Mouse (Mus musculus): Measurements from ENCODE around the gene Ppara. TPM values are rescaled to one million over a fixed set of nuclear protein-coding genes. Genes with fewer than 3 reads are reported as not detected.
"Not testable (repeated sequence)": the region's sequence is repeated elsewhere in the genome, so short reads cannot be mapped to it uniquely, and the experiment has no call there.

The Ppara gene
- polyA plus RNA-seq, 1 experiment from 2014 or later: 0.78 TPM

DNA sequence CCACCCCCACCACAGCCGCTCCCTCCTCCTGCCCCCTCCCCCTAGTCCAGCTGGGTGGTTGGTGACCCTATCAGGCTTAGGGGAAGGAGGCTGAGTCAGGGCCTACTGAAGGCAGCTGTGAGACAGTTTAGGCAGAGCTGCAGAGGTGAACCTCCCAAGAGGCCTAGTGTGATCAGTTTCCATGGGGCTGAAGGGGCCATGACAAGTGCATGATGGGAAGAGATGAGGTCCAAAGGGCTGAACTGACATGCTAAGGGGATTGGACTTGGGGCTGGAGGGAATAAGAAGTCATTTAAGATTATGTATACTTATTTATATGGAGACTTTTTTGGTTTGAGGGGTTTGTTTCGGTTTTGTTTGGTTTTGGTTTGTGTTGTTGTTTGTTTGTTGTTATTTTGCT is 41.5 kb downstream of the Ppara start:
- Histone ChIP-seq H3K4me1 (no peaks in the 10 kb centered on the region), H3K27ac (replicated peaks) (no peak overlapping the region), H3K27me3 (ENCODE audit: low read depth, poor library complexity, severe bottlenecking) (no peaks in the 10 kb centered on the region), H3K36me3 (no peaks in the 10 kb centered on the region), H3K9me3 (replicated peaks) (no peaks in the 10 kb centered on the region), H3K4me3 (no peak overlapping the region)
- no peak for DNase-seq (ENCODE audit: low spot score)
- whole genome bisulfite sequencing: 89% methylated on average over 2 of the region's 2 CpGs

DNA sequence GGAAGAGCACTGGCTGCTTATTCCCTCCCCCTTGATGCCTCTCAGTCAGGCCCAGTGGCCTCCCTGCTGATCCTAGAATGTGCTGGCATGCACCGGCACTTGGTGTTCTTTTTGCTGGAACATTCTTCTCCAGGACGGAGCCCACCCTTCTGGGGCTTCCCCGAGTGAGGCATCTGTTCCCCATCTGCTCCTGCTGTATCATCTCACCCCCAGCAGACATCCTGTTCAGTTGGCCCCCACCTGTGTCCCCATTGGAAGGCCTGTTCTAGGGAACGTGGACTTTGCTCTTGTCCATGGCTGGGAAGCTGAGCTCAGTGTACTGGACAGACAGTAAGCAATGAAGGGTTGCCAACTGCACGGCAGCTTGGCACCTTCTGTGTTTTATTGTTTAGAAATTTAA is 42.0 kb downstream of the Ppara start:
- no peak for DNase-seq (ENCODE audit: low spot score)
- Histone ChIP-seq H3K9me3 (replicated peaks) (no peaks in the 10 kb centered on the region), H3K36me3 (no peaks in the 10 kb centered on the region), H3K4me3 (no peak overlapping the region), H3K27ac (replicated peaks) (no peak overlapping the region), H3K27me3 (ENCODE audit: low read depth, poor library complexity, severe bottlenecking) (no peaks in the 10 kb centered on the region), H3K4me1 (no peaks in the 10 kb centered on the region)
- 82% methylated on average over 5 of the region's 5 CpGs for WGBS

DNA sequence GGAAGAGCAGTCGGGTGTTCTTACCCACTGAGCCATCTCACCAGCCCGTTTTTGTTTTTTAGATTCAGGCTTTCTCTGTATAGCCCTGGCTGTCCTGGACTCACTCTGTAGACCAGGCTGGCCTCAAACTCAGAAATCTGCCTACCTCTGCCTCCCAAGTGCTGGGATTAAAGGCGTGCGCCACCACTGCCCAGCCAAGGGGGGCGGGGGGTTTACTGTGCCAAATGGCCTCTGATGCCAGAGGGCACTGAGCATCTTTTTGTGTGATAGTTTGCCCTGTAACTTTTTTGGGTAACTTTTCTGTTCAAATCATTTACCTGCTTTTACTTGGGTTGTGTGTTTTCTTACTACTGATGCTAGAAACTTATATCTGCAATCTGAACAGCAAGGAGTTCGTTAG is 44.1 kb downstream of the Ppara start:
- H3K4me1 ChIP-seq; H3K4me3 ChIP-seq; DNase-seq (ENCODE audit: low spot score); H3K36me3 ChIP-seq; H3K27me3 ChIP-seq (ENCODE audit: low read depth, poor library complexity, severe bottlenecking); H3K9me3 ChIP-seq (replicated peaks); H3K27ac ChIP-seq (replicated peaks): not testable (repeated sequence)
- 83% methylated on average over 6 of the region's 6 CpGs for WGBS

DNA sequence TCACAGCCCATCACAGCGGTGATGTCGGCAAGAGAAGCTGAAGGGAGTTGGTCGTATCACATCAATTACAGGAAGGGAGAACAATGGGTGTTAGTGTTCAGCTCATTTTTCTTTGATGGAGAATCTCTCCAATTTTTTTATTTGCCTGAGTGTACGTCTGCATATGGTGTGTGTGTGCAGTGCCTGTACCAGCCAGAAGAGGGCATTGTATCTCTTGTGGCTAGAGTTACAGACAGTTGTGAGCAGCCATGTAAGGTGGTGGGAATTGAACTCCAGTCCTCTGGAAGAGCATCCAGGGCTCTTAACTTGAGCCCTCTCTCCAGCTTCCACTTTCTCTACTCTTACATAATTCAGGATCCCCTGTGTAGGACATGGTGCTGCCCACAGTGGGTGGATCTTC is 48.4 kb downstream of the Ppara start:
- Histone ChIP-seq H3K4me1 (no peaks in the 10 kb centered on the region), H3K4me3 (no peak overlapping the region), H3K36me3 (no peaks in the 10 kb centered on the region), H3K9me3 (replicated peaks) (0 out of 2 replicates have a peak, but pooled peaks cover 2% of the 10 kb centered on the region), H3K27me3 (ENCODE audit: low read depth, poor library complexity, severe bottlenecking) (no peaks in the 10 kb centered on the region), H3K27ac (replicated peaks) (no peak overlapping the region)
- WGBS: 91% methylated on average over 4 of the region's 4 CpGs
- DNase-seq (ENCODE audit: low spot score): no peak

DNA sequence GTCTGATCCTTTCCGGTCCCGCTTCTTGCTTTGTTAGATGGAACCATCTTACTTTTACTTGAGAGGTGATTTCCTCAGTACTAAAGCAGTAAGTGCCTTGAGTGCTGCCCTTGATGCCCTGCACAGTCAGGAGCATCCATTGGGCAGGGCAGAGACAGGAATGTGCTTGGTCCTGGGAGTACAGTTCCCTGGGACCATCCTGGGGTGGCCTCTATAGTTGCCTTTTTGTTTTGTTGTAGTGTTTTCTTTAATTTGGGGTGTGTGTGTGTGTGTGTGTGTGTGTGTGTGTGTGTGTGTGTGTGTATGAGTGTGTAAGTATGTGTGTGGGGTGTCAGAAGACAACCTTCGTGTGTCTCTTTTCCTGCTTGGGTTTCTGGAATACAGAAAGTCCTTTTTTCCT is 49.6 kb downstream of the Ppara start:
- no peak for DNase-seq (ENCODE audit: low spot score)
- Histone ChIP-seq H3K27ac (replicated peaks) (no peak overlapping the region), H3K4me1 (no peaks in the 10 kb centered on the region), H3K36me3 (no peaks in the 10 kb centered on the region), H3K27me3 (ENCODE audit: low read depth, poor library complexity, severe bottlenecking) (no peaks in the 10 kb centered on the region), H3K9me3 (replicated peaks) (0 out of 2 replicates have a peak, but pooled peaks cover 2% of the 10 kb centered on the region), H3K4me3 (no peak overlapping the region)
- 86% methylated on average over 3 of the region's 3 CpGs for WGBS

DNA sequence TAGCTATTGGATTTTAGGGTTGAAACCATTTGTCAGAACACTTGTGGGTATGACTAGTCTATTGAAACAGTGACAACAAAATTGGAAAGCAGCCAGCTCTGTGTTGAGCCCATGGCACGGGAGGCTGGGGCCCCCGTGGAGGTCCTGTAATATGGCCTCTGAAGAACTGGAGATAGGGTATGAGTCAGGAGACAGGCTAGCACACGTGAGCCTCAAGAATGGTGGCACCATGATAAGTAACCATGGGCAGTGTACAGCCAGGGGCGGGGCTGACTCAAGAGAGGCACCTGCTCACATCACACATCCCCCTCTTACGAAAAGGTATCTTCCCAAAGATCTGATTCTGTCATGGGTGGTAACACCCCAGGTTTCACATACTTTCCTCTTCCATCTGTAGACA is 51.9 kb downstream of the Ppara start:
- H3K4me1 ChIP-seq: no peaks in the 10 kb centered on the region
- no peak for DNase-seq (ENCODE audit: low spot score)
- WGBS: 83% methylated on average over 5 of the region's 5 CpGs
- no peaks in the 10 kb centered on the region for H3K36me3 ChIP-seq
- H3K9me3 ChIP-seq (replicated peaks): 0 out of 2 replicates have a peak, but pooled peaks cover 2% of the 10 kb centered on the region
- no peak overlapping the region for H3K4me3 ChIP-seq
- no peak overlapping the region for H3K27ac ChIP-seq (replicated peaks)
- H3K27me3 ChIP-seq (ENCODE audit: low read depth, poor library complexity, severe bottlenecking): no peaks in the 10 kb centered on the region

DNA sequence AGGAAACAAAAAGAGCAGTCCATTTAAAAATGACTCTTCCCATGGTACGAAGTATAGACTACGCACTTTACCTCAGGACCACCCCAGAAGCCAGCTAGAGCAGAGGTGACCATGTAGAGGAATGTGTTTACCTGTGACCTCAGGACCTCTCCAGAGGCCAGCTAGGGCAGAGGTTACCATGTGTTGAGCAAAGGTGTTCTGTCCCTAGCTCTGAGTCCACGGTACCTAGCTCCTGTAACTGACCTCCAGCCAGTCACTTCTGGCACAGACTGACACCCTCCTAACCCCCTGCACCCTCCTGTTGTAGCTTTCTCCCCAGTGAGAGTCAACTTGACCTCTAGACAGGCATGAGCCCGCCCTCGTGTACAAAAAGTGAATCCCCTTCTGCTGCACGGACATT is 52.7 kb downstream of the Ppara start:
- Histone ChIP-seq H3K36me3 (no peaks in the 10 kb centered on the region), H3K4me3 (no peak overlapping the region), H3K9me3 (replicated peaks) (0 out of 2 replicates have a peak, but pooled peaks cover 2% of the 10 kb centered on the region), H3K4me1 (no peaks in the 10 kb centered on the region), H3K27me3 (ENCODE audit: low read depth, poor library complexity, severe bottlenecking) (no peaks in the 10 kb centered on the region), H3K27ac (replicated peaks) (no peak overlapping the region)
- WGBS: 94% methylated on average over 6 of the region's 6 CpGs
- no peak for DNase-seq (ENCODE audit: low spot score)

DNA sequence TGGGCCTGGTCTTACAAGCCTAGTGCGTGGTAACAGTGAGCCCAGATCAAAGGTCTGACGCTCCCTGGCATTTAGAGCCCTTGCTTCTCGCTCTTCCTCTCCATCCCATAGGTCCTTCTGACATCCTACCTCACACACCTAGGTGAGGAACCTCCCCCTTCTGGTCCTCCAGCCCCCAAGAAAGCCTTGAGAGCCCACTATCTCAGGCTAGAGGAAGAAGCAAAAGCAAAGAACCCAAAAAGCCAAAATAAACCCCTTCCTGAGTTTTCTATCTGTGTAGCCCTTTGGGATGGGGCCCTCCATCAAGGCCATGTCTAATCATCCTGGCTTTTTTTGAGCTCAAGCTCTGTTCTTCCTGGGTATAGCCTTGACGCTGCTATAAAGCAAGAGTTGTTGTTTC is 53.3 kb downstream of the Ppara start:
- no peak for DNase-seq (ENCODE audit: low spot score)
- Histone ChIP-seq H3K9me3 (replicated peaks) (0 out of 2 replicates have a peak, but pooled peaks cover 2% of the 10 kb centered on the region), H3K27ac (replicated peaks) (no peak overlapping the region), H3K4me1 (no peaks in the 10 kb centered on the region), H3K27me3 (ENCODE audit: low read depth, poor library complexity, severe bottlenecking) (no peaks in the 10 kb centered on the region), H3K36me3 (no peaks in the 10 kb centered on the region), H3K4me3 (no peak overlapping the region)
- WGBS: 93% methylated on average over 4 of the region's 4 CpGs

DNA sequence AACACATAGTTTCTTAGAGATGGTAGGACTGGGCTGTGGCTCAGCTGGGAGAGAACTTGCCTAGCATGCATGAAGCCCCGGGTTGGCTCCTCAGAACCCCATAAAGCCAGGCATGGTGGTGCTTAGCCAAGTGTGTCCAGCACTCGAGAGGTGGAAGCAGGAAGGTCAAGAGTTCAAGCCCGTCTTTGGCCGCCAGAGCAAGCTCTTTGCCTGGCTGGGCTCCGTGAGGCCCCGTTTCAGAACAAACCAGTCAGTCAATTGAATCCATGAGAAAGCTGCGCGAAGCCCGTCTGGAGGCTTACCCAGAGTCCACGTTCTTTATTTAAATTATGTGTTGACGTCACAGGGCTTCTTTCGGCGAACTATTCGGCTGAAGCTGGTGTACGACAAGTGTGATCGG is 53.9 kb downstream of the Ppara start:
- DNase-seq (ENCODE audit: low spot score): no peak
- Histone ChIP-seq H3K27me3 (ENCODE audit: low read depth, poor library complexity, severe bottlenecking) (no peaks in the 10 kb centered on the region), H3K27ac (replicated peaks) (no peak overlapping the region), H3K4me3 (no peak overlapping the region), H3K4me1 (no peaks in the 10 kb centered on the region), H3K9me3 (replicated peaks) (no peaks in the 10 kb centered on the region), H3K36me3 (no peaks in the 10 kb centered on the region)
- 76% methylated on average over 16 of the region's 16 CpGs for WGBS

DNA sequence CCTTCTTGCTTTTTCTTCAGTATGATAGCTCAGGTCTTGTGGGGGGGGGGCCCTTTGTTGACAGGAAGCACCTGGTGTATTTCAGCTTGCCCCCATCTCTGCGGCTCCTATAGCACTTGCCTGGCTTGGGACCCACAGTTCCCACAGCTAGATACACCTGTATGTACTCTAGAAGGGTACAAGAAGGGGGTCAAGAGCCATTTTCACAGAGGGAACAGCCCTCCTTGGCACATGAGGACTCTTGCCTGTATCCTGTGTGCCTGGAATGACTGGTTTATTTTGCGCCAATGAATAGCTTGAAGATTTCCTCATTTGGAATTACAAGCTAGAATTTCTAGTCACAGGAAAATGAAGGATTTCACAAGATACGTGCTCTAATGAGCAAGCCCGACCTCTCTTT is 56.7 kb downstream of the Ppara start:
- Histone ChIP-seq H3K9me3 (replicated peaks) (no peaks in the 10 kb centered on the region), H3K4me3 (no peak overlapping the region), H3K27ac (replicated peaks) (no peak overlapping the region), H3K36me3 (no peaks in the 10 kb centered on the region), H3K4me1 (no peaks in the 10 kb centered on the region), H3K27me3 (ENCODE audit: low read depth, poor library complexity, severe bottlenecking) (no peaks in the 10 kb centered on the region)
- 87% methylated on average over 4 of the region's 4 CpGs for WGBS
- DNase-seq (ENCODE audit: low spot score): no peak

DNA sequence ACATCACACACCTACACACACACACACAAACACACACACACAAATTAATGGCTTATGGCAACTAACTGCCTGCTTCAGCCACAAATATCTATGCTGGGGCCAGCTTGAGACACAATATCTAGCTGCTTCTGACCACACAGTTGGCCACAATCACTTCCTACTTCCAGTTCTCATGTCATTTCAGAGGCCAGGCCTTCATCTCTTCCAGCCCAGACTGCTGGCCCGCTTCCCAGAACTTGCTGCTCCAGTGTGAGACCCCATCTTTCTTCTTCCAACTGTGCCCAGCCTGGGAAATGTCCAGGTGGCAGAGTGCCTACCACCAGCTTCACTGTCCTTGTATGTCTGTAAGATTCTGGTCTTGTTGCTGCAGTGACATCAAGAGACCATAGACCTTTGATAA is 58.0 kb downstream of the Ppara start:
- Histone ChIP-seq H3K4me1 (no peaks in the 10 kb centered on the region), H3K27ac (replicated peaks) (no peak overlapping the region), H3K4me3 (no peak overlapping the region), H3K36me3 (no peaks in the 10 kb centered on the region), H3K9me3 (replicated peaks) (no peaks in the 10 kb centered on the region), H3K27me3 (ENCODE audit: low read depth, poor library complexity, severe bottlenecking) (no peaks in the 10 kb centered on the region)
- 89% methylated on average over 1 of the region's 1 CpGs for WGBS
- no peak for DNase-seq (ENCODE audit: low spot score)

DNA sequence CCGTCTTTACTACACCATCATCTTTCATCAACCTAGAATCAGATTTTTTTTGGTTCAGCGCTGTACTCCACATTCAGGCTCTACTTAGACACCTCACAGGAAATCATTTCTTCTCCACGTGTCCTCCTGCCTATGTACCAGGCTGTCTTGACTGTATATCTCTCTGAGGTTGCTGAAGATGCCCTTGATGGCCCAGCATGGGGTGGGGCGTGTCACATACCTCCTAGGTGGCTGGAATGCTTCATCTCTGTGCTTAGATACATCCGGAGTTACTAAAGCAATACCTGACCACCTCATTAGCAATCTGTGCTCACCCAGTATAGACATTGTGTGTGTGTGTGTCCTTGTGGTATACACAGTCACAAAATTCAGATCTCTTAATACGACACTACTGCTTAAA is 60.7 kb downstream of the Ppara start:
- DNase-seq (ENCODE audit: low spot score): no peak
- WGBS: 84% methylated on average over 6 of the region's 6 CpGs

DNA sequence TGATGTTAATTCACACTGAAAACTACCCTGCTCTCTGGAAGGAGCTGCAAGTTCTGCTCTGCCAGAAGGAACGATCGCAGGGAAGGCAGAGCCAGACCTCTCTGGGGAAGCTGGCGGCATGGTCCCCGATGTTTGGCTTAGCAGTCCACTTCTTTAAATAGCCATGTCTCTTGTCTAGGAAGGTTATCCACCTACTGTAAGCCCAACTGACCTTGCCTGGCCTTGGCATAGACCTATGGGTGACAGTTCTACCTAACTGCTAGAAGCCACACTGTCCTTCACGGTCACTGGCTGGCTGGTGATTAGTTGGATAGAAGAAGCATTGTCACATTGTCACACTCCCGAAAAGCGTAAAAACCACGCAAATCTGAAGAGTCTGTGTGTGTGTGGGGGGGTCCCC is 63.9 kb downstream of the Ppara start:
- Histone ChIP-seq H3K36me3 (no peaks in the 10 kb centered on the region), H3K9me3 (replicated peaks) (no peaks in the 10 kb centered on the region), H3K27me3 (ENCODE audit: low read depth, poor library complexity, severe bottlenecking) (no peaks in the 10 kb centered on the region), H3K4me3 (no peak overlapping the region), H3K4me1 (no peaks in the 10 kb centered on the region), H3K27ac (replicated peaks) (no peak overlapping the region)
- no peak for DNase-seq (ENCODE audit: low spot score)
- WGBS: 91% methylated on average over 8 of the region's 8 CpGs

More for the DNA sequence above, 60.7 kb downstream of the Ppara start:
- Histone ChIP-seq H3K27me3 (ENCODE audit: low read depth, poor library complexity, severe bottlenecking) (no peaks in the 10 kb centered on the region), H3K4me3 (no peak overlapping the region), H3K9me3 (replicated peaks) (no peaks in the 10 kb centered on the region), H3K36me3 (no peaks in the 10 kb centered on the region), H3K4me1 (no peaks in the 10 kb centered on the region), H3K27ac (replicated peaks) (no peak overlapping the region)

DNA sequence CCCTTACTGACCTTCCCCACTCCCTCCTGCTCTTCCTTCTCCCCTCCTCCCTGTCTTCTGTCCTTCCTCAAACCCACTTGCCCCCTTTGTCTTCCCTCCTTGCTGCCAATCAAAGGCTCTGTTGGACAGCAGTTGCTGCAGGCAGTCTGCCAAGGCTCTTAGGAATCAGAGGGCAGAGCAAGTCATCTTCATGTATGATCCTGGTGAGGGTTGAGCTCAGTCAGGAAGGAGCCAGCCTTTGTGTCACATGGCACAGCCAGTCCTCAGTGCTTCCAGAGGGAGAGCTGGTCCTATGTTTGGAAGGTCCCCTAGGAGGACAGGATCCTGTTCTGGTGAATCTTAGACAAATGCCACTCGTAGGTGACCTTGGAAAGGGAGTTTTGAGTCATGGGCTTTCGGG is 68.1 kb downstream of the Ppara start:
- no peak for DNase-seq (ENCODE audit: low spot score)
- H3K4me1 ChIP-seq: no peaks in the 10 kb centered on the region
- H3K27ac ChIP-seq (replicated peaks): no peak overlapping the region
- H3K9me3 ChIP-seq (replicated peaks): no peaks in the 10 kb centered on the region
- H3K36me3 ChIP-seq: no peaks in the 10 kb centered on the region
- WGBS: 82% methylated on average over 2 of the region's 2 CpGs
- H3K4me3 ChIP-seq: no peak overlapping the region
- H3K27me3 ChIP-seq (ENCODE audit: low read depth, poor library complexity, severe bottlenecking): no peaks in the 10 kb centered on the region
